Mouse (Mus musculus): ENCODE results near the gene Ptchd4. TPM values are rescaled to one million over a fixed set of nuclear protein-coding genes. Genes with fewer than 3 reads are reported as not detected.

Ptchd4 gene
- polyA plus RNA-seq (2012; rRNA removed): not detected in 2 replicates
- not detected in 2 replicates for polyA plus RNA-seq (2014; fragmentation: Nextera tagmentation; extraction: Ambion mirVana)

DNA sequence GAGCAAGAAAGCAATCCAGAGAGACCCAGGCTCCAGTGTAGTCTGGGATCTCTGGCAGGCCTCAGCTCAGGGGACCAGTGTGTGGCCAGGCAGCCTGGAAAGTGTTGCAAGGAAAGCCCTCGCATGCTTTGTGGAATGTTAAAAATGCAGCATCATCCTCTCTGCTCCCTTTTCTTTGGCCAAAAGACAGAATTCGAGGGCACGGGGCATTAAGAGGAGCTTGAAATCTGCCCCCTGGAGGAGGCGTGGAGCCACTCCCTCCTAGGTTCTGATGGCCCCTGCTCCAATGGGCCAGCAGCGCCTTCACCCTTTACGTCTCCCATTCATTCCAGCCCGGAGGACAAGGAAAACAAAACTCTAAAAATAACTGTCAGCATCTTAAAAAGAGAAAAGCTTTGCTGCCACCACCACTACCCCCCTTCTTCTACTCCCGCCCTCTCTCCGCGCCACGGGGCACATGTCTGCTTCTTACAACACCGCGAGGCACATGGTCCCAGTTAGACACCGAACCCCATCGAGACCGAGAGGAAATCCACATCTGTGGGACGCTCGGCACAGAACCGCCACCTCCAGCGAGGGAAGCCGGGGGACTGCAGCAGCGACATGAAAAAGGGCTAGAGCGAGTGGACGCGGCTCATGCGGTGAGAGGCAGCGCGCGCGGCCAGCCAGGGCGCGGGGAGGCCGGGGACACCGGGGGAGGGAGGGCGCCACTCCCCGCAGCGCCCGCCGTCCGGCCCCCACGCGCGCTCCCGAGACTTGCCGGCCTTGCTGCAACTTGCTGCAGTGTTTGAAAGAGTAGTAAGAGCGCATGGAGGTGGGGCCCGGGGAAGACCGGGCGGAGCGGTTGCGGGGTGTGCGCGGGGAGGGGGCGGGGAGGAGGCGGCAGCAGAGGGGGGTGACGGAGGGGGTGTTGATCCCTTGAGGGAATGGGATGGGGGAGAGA is at the start of gene Ptchd4:
Ptchd4 (plus strand) TSS at position 279 of the 943 bp plus-strand sequence.
- H3K9me3 ChIP-seq (ENCODE audit: control insufficient read depth, low read length): no peaks in the 10 kb centered on the region
- peak within 1 kb of the TSS; percentile 17 for H3K4me2 ChIP-seq (ENCODE audit: low read depth)
- DNase-seq (ENCODE audit: low read depth in 3 of 3, low spot score in 3 of 3) (no peak), ATAC-seq (ENCODE audit: insufficient read depth) (no peak)
- no peak within 1 kb of the TSS for H3K27ac ChIP-seq
- no peak within 1 kb of the TSS for H3K9ac ChIP-seq (replicated peaks)
- H3K4me1 ChIP-seq (replicated peaks; ENCODE audit: control insufficient read depth in 2 of 2, insufficient read depth in 2 of 2, low read length in 1 of 2): no peaks in the 10 kb centered on the region
- H3K36me3 ChIP-seq (replicated peaks; ENCODE audit: control insufficient read depth, insufficient read depth, low read depth): no peaks in the 10 kb centered on the region
- no peak within 1 kb of the TSS for H3K4me3 ChIP-seq (ENCODE audit: insufficient read depth in 1 of 2, low read depth in 2 of 2, low read length in 2 of 2)
- H3K27me3 ChIP-seq (ENCODE audit: control insufficient read depth, insufficient read depth, low read length): no peaks in the 10 kb centered on the region; the same call in 1 of the 2 replicates
- 2% methylated on average over 54 of the region's 56 CpGs for WGBS (ENCODE audit: insufficient replicate concordance)
- TF ChIP-seq CTCF (IDR thresholded peaks at IDR 0.05; ENCODE audit: low read depth): no peak
- TF ChIP-seq EP300 (IDR thresholded peaks at IDR 0.05; ENCODE audit: low read depth): no peak

DNA sequence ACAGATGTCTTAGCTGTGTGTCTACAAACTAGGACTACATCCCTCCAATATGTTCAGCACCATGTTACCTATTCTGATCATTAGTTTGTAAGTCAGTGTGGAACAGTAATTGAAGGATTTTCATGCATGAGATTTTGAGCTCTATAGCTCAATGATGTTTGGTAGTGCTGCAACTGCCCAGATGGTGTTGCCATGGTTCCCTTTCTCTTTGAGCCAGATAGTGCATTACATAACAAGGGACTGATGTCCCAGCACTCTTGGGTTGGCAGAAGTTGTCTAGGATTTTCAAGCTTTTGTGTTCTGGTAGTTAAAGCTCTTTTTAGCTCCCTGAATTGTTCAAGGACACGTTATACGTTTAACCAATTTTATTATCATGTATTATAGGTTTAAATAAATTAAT is 38.9 kb upstream of the Ptchd4 start:
- TF ChIP-seq EP300 (IDR thresholded peaks at IDR 0.05; ENCODE audit: low read depth): no peak
- TF ChIP-seq CTCF (IDR thresholded peaks at IDR 0.05; ENCODE audit: low read depth): no peak
- H3K9me3 ChIP-seq (ENCODE audit: control insufficient read depth, low read length): no peaks in the 10 kb centered on the region; the same call in 1 of the 2 replicates
- DNase-seq (ENCODE audit: low read depth in 3 of 3, low spot score in 3 of 3) (no peak), ATAC-seq (ENCODE audit: insufficient read depth) (no peak)
- no peak overlapping the region for H3K4me2 ChIP-seq (ENCODE audit: low read depth)
- 43% methylated on average over 2 of the region's 2 CpGs for WGBS (ENCODE audit: insufficient replicate concordance)
- H3K9ac ChIP-seq (replicated peaks): no peak overlapping the region
- H3K4me1 ChIP-seq (replicated peaks; ENCODE audit: control insufficient read depth in 2 of 2, insufficient read depth in 2 of 2, low read length in 1 of 2): no peaks in the 10 kb centered on the region
- H3K36me3 ChIP-seq (replicated peaks; ENCODE audit: control insufficient read depth, insufficient read depth, low read depth): no peaks in the 10 kb centered on the region
- H3K27ac ChIP-seq: no peak overlapping the region
- no peak overlapping the region for H3K4me3 ChIP-seq (ENCODE audit: insufficient read depth in 1 of 2, low read depth in 2 of 2, low read length in 2 of 2)
- H3K27me3 ChIP-seq (ENCODE audit: control insufficient read depth, insufficient read depth, low read length): no peaks in the 10 kb centered on the region

DNA sequence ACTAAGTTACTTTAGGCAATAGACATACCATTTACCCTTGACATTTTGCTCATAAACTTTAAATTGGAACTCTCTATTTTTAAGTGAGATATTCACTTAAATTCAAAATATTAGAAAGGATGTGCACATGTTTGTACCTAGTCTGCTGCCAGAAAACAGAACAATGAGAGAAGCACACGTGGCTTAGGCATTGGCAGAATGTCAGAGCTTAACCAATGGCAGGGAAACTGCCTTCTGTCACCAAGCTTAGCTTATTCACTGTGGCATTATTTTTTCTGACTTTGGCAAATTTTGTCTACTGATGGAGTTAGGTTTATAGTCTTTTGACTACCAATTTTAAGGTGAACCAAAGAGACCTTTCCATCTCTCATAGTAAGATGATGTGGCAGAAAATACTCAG is 31.4 kb upstream of the Ptchd4 start:
- no peak for TF ChIP-seq CTCF (IDR thresholded peaks at IDR 0.05; ENCODE audit: low read depth)
- DNase-seq (ENCODE audit: low read depth in 3 of 3, low spot score in 3 of 3): no peak

DNA sequence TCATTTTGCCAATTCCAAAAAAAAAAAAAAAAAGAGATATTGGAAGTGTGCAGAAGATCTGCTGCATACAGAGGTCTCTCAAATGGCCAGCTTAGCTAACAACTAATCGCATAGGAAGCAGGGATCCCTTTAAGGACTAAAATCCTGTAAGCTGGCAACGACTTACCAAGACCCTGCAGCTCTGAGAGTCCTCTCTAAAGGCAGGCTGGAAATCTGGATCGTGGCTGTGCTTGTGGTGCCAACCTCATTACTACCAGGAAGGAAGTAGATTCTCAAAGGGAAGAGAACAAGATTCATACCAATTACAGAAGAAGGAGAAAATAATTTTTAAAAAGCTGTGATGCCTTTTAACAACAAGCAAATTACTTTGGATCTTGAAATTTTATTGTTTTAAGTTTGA is 29.5 kb upstream of the Ptchd4 start:
- DNase-seq (ENCODE audit: low read depth in 3 of 3, low spot score in 3 of 3): no peak
- H3K4me3 ChIP-seq (ENCODE audit: insufficient read depth in 1 of 2, low read depth in 2 of 2, low read length in 2 of 2): no peak overlapping the region
- H3K27ac ChIP-seq: no peak overlapping the region
- no peak for ATAC-seq (ENCODE audit: insufficient read depth)
- no peaks in the 10 kb centered on the region for H3K4me1 ChIP-seq (replicated peaks; ENCODE audit: control insufficient read depth in 2 of 2, insufficient read depth in 2 of 2, low read length in 1 of 2)
- no peak overlapping the region for H3K4me2 ChIP-seq (ENCODE audit: low read depth)
- no peaks in the 10 kb centered on the region for H3K27me3 ChIP-seq (ENCODE audit: control insufficient read depth, insufficient read depth, low read length)
- TF ChIP-seq CTCF (IDR thresholded peaks at IDR 0.05; ENCODE audit: low read depth): no peak
- TF ChIP-seq EP300 (IDR thresholded peaks at IDR 0.05; ENCODE audit: low read depth): no peak
- H3K36me3 ChIP-seq (replicated peaks; ENCODE audit: control insufficient read depth, insufficient read depth, low read depth): no peaks in the 10 kb centered on the region
- H3K9ac ChIP-seq (replicated peaks): no peak overlapping the region
- WGBS (ENCODE audit: insufficient replicate concordance): 38% methylated on average over 3 of the region's 3 CpGs
- H3K9me3 ChIP-seq (ENCODE audit: control insufficient read depth, low read length): no peaks in the 10 kb centered on the region

More for the DNA sequence above, 31.4 kb upstream of the Ptchd4 start:
- no peak for ATAC-seq (ENCODE audit: insufficient read depth)
- H3K9me3 ChIP-seq (ENCODE audit: control insufficient read depth, low read length): no peaks in the 10 kb centered on the region
- H3K4me3 ChIP-seq (ENCODE audit: insufficient read depth in 1 of 2, low read depth in 2 of 2, low read length in 2 of 2): no peak overlapping the region
- no peaks in the 10 kb centered on the region for H3K27me3 ChIP-seq (ENCODE audit: control insufficient read depth, insufficient read depth, low read length)
- H3K27ac ChIP-seq: no peak overlapping the region
- no peak overlapping the region for H3K4me2 ChIP-seq (ENCODE audit: low read depth)
- H3K4me1 ChIP-seq (replicated peaks; ENCODE audit: control insufficient read depth in 2 of 2, insufficient read depth in 2 of 2, low read length in 1 of 2): no peaks in the 10 kb centered on the region
- no peak overlapping the region for H3K9ac ChIP-seq (replicated peaks)
- H3K36me3 ChIP-seq (replicated peaks; ENCODE audit: control insufficient read depth, insufficient read depth, low read depth): no peaks in the 10 kb centered on the region
- whole genome bisulfite sequencing (ENCODE audit: insufficient replicate concordance): 27% methylated on average over 1 of the region's 1 CpGs

DNA sequence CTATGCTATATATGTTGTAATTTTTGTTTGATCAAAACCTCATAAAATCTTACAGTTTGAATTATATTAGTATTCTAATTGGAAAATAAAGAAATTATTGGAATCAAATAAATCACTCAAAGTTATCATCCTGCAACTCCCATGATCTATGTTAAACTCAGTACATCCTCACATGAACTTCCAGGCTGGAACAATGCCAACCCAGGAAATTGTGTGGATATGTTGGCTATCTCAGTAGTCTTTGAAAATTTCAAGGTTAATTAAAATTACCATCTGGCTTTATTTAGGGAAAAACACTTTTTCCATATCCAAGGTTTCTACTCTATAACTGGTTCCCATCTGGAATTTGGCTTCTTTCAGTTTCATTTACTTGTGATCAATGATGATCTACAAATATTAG is 25.4 kb upstream of the Ptchd4 start:
- Histone ChIP-seq H3K9ac (replicated peaks) (no peak overlapping the region), H3K4me1 (replicated peaks; ENCODE audit: control insufficient read depth in 2 of 2, insufficient read depth in 2 of 2, low read length in 1 of 2) (no peaks in the 10 kb centered on the region), H3K9me3 (ENCODE audit: control insufficient read depth, low read length) (no peaks in the 10 kb centered on the region)

More for the DNA sequence above, 25.4 kb upstream of the Ptchd4 start:
- H3K4me2 ChIP-seq (ENCODE audit: low read depth): no peak overlapping the region
- no peak overlapping the region for H3K4me3 ChIP-seq (ENCODE audit: insufficient read depth in 1 of 2, low read depth in 2 of 2, low read length in 2 of 2)
- no peaks in the 10 kb centered on the region for H3K36me3 ChIP-seq (replicated peaks; ENCODE audit: control insufficient read depth, insufficient read depth, low read depth)
- no peak overlapping the region for H3K27ac ChIP-seq
- no peak for TF ChIP-seq EP300 (IDR thresholded peaks at IDR 0.05; ENCODE audit: low read depth)
- DNase-seq (ENCODE audit: low read depth in 3 of 3, low spot score in 3 of 3): no peak
- ATAC-seq (ENCODE audit: insufficient read depth): no peak
- no peaks in the 10 kb centered on the region for H3K27me3 ChIP-seq (ENCODE audit: control insufficient read depth, insufficient read depth, low read length)
